Mouse (Mus musculus) intestine, postnatal 0 days (tissue): ENCODE data around the gene B3galt1. TPM values are rescaled to one million over a fixed set of nuclear protein-coding genes. Genes with fewer than 3 reads are reported as not detected.

ENCODE experiments used
- ATAC-seq: fragments of 200-750 bp; cut with Nextera tagmentation; 2 replicates; pipeline ENCODE4 v1.8.0; 2017; ENCODE audit warnings: mild to moderate bottlenecking, moderate TSS enrichment, moderate library complexity
- H3K27ac ChIP-seq: fragments of 300-500 bp; sonication (generic); 2 replicates; pipeline ENCODE4 v1.5.1; 2014; ENCODE audit warnings: mild to moderate bottlenecking, low read depth, low read length, moderate library complexity
- H3K27me3 ChIP-seq: fragments of 300-500 bp; sonication (generic); replicated peaks from 2 replicates; pipeline ENCODE4 v1.6.1; 2014; ENCODE audit warnings: low read length, mixed read lengths; ENCODE audit not compliant: control insufficient read depth, insufficient read depth
- H3K36me3 ChIP-seq: fragments of 300-500 bp; sonication (generic); 2 replicates; pipeline ENCODE4 v1.6.1; 2014; ENCODE audit warnings: mild to moderate bottlenecking, moderate library complexity; ENCODE audit not compliant: control insufficient read depth, insufficient read depth
- H3K4me1 ChIP-seq: fragments of 300-500 bp; sonication (generic); replicated peaks from 2 replicates; pipeline ENCODE4 v1.6.1; 2014; ENCODE audit warnings: antibody characterized with exemption, low read length, mixed read lengths; ENCODE audit not compliant: control insufficient read depth, insufficient read depth
- H3K4me2 ChIP-seq: fragments of 300-500 bp; sonication (generic); replicated peaks from 2 replicates; pipeline ENCODE4 v1.6.1; 2014; ENCODE audit warnings: low read depth, mild to moderate bottlenecking, moderate library complexity
- H3K4me3 ChIP-seq: fragments of 300-500 bp; sonication (generic); 2 replicates; pipeline ENCODE4 v1.5.1; 2014; ENCODE audit warnings: low read depth, low read length
- H3K9ac ChIP-seq: fragments of 300-500 bp; sonication (generic); 2 replicates; pipeline ENCODE4 v1.6.1; 2014; ENCODE audit warnings: mild to moderate bottlenecking, low read depth, low read length
- H3K9me3 ChIP-seq: fragments of 300-500 bp; sonication (generic); 2 replicates; pipeline ENCODE4 v1.6.1; 2016; ENCODE audit warnings: mixed run types; ENCODE audit not compliant: control insufficient read depth
- CTCF ChIP-seq: sonication (generic); IDR thresholded peaks from 2 replicates; pipeline ENCODE4 v1.5.1; 2016; ENCODE audit warnings: low read depth, mild to moderate bottlenecking, control low read depth, antibody characterized with exemption, moderate library complexity
- WGBS: fragments of 180-500 bp; shearing (Covaris S2); extraction: QIAGEN DNeasy Blood & Tissue Kit; methylation state at CpG from one replicate; pipeline ENCODE4 v1.1.7; 2014; 5-methylcytosine and 5-hydroxymethylcytosine counted together
- polyA plus RNA-seq: library from polyadenylated mRNA; unstranded; fragments of >200 nt; fragmentation: Nextera tagmentation; extraction: Ambion mirVana; gene quantifications from 2 replicates; pipeline ENCODE4 v1.2.1, GENCODE M21; 2015

The B3galt1 gene
- polyA plus RNA-seq, 1 experiment from 2014 or later, result 1.3 TPM

DNA sequence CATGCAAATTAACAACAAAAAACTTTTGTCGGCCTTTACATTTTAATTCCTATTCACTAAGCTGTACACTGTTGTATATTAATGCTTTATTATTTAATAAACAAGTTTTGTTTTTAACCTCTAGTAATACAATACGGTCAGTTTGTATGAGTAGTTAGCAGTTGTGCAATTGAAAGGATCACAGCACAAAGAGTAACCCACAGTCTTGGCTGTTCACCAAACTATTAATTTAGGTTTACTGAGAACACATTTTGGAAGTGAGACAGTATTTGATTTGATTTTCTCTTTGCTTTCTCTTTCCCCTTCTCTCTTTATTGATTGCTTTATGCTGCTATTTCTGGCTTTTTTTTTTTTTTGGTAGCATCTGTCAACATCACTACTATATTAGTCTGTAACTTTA lies 106.0 kb downstream of the B3galt1 start:
- no peak overlapping the region for H3K4me3 ChIP-seq
- no peak for ATAC-seq
- no peaks in the 10 kb centered on the region for H3K36me3 ChIP-seq
- no peaks in the 10 kb centered on the region for H3K27me3 ChIP-seq
- no peak overlapping the region for H3K9ac ChIP-seq
- H3K4me1 ChIP-seq, result no peaks in the 10 kb centered on the region
- 88% methylated on average over 2 of the region's 2 CpGs for WGBS
- no peak for TF ChIP-seq CTCF
- H3K4me2 ChIP-seq, result no peak overlapping the region
- no peak overlapping the region for H3K27ac ChIP-seq
- no peaks in the 10 kb centered on the region for H3K9me3 ChIP-seq

DNA sequence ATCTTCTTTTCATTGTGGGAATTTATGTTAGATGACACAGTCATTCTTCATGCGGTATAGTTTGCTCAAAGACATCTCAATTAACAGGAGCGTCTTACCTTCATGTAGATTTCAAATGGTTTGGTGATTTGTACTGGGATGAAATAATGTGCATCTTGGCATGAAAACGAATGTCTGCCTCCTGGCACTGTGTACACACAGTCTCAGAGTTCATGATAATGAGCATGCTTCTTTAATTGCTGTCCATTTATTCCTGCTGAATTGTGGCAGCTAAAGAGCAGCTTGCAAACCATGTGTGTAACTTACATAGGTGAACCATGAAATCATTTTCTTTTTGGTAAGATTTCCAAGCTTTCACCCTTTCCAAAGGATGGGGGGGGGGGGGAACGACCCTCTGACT lies 112.0 kb downstream of the B3galt1 start:
- Histone ChIP-seq H3K4me3 (no peak overlapping the region), H3K27ac (no peak overlapping the region), H3K9me3 (no peaks in the 10 kb centered on the region), H3K27me3 (no peaks in the 10 kb centered on the region), H3K36me3 (no peaks in the 10 kb centered on the region), H3K4me2 (no peak overlapping the region), H3K4me1 (no peaks in the 10 kb centered on the region), H3K9ac (no peak overlapping the region)
- 73% methylated on average over 4 of the region's 4 CpGs for WGBS
- no peak for TF ChIP-seq CTCF
- ATAC-seq, result no peak

DNA sequence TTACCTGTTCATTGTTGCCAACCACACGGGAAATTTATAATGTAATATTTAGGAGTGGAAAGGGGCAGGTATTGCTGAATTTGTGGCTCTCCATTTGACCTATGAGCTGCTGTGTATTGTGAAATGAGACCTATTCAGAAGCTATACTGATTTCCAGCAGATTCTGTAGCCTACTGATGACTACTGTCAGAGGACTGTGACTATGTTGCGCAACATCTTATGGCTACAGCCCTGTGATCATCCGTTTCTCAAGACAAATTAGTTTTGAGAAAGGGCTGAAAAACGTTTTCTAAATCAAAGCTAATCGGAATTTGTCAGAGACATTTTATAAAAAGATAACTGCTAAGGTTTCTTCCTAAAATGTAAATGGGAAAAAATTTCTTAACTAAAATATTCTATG lies 158.6 kb downstream of the B3galt1 start:
- H3K27me3 ChIP-seq, result no peaks in the 10 kb centered on the region
- H3K4me1 ChIP-seq, result no peaks in the 10 kb centered on the region
- no peak overlapping the region for H3K9ac ChIP-seq
- ATAC-seq, result no peak
- no peak overlapping the region for H3K4me3 ChIP-seq
- H3K4me2 ChIP-seq, result no peak overlapping the region
- WGBS, result 81% methylated on average over 5 of the region's 5 CpGs
- no peaks in the 10 kb centered on the region for H3K9me3 ChIP-seq
- no peaks in the 10 kb centered on the region for H3K36me3 ChIP-seq
- no peak for TF ChIP-seq CTCF
- H3K27ac ChIP-seq, result no peak overlapping the region

DNA sequence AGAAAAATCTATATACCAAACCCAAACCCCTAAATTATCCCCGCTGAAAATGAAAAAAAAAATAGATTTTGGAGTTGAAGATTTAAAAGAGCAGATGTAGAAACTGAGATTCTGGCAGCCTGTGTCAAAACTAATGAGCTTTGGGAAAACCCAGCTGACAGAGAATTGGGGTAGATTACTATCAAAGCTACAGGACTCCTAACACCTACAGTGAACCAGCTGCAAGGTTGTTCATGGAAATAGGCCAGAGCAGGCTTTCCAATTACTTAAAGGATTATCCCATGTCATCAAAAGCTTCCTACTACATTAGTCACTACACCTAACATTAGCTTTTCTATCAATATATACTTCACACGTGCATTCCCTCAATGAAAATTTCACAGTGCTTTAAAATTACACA lies 165.1 kb downstream of the B3galt1 start:
- TF ChIP-seq CTCF, result no peak
- H3K27ac ChIP-seq, result no peak overlapping the region
- ATAC-seq, result no peak
- no peak overlapping the region for H3K4me3 ChIP-seq
- no peaks in the 10 kb centered on the region for H3K9me3 ChIP-seq
- no peaks in the 10 kb centered on the region for H3K36me3 ChIP-seq
- H3K4me2 ChIP-seq, result no peak overlapping the region
- no peaks in the 10 kb centered on the region for H3K4me1 ChIP-seq
- WGBS, result 70% methylated on average over 2 of the region's 2 CpGs
- no peak overlapping the region for H3K9ac ChIP-seq
- H3K27me3 ChIP-seq, result no peaks in the 10 kb centered on the region

DNA sequence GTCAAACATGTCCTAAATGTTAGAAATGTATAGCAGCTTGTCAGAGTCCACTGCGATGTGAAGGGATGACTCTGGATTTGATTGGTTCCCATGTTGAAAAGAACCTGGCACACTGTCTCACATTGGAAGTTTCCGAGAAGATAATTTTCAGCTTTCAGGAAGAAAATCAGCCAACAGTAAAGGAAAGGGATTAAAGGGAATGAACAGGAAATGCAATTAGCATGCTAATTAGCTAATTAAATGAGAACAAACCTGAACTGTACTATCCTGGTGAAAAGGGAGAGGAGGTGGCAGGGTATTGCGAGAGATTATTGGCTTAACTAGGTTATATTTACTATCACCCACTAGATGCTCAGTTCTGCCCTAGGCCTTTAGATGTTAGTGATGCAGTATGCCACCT lies 185.9 kb downstream of the B3galt1 start:
- WGBS, result 91% methylated on average over 3 of the region's 3 CpGs
- Histone ChIP-seq H3K4me2 (no peak overlapping the region), H3K27me3 (no peaks in the 10 kb centered on the region), H3K27ac (no peak overlapping the region), H3K9me3 (no peaks in the 10 kb centered on the region), H3K9ac (no peak overlapping the region), H3K4me1 (no peaks in the 10 kb centered on the region), H3K4me3 (no peak overlapping the region), H3K36me3 (no peaks in the 10 kb centered on the region)
- ATAC-seq, result no peak
- TF ChIP-seq CTCF, result no peak

DNA sequence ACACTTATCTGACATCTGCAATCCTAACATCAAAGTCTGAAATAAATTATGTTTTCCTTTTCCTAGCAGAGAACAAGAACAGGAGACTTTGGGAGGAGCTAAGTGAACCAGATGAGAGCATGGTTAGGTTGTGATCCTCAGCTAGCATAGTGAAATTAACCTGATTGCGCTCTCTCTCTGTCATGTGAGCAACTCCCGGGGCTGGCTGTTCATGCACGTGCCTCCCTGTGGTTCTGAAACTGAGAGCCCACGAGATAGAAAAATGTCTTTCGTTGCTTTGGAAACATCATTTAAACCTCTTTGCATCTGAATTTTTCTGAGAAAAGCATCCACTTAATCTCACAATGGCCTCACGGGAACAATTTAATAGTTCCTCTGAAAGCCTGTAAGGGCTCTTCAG lies 190.8 kb downstream of the B3galt1 start:
- WGBS, result 75% methylated on average over 6 of the region's 6 CpGs
- H3K9me3 ChIP-seq, result no peaks in the 10 kb centered on the region
- TF ChIP-seq CTCF, result no peak
- H3K9ac ChIP-seq, result no peak overlapping the region
- H3K4me3 ChIP-seq, result no peak overlapping the region
- no peaks in the 10 kb centered on the region for H3K4me1 ChIP-seq
- no peak for ATAC-seq
- H3K27ac ChIP-seq, result no peak overlapping the region
- H3K4me2 ChIP-seq, result no peak overlapping the region
- H3K27me3 ChIP-seq, result no peaks in the 10 kb centered on the region
- no peaks in the 10 kb centered on the region for H3K36me3 ChIP-seq

DNA sequence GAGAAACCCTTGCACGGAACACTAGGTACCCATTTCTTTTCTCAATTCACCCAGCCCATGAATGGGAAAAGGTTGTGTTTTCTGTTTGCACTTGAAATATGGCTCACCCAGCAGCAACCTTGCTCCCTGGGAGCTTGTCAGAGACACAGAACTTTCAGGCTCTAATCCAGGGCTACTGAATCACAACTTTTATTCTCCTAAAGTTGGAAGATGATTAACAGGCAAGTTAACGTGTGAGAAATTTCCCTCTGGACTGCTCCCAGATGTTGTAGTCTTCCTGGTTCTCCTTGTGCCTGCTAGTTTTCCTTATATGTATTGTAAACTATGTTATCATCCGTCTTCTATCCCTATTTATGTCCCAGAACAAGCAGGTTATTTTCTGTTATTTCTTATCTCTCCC lies 221.9 kb downstream of the B3galt1 start:
- no peak overlapping the region for H3K27ac ChIP-seq
- H3K4me1 ChIP-seq, result no peaks in the 10 kb centered on the region
- no peaks in the 10 kb centered on the region for H3K36me3 ChIP-seq
- no peaks in the 10 kb centered on the region for H3K27me3 ChIP-seq
- no peak for TF ChIP-seq CTCF
- no peak overlapping the region for H3K4me3 ChIP-seq
- H3K9ac ChIP-seq, result no peak overlapping the region
- no peak for ATAC-seq
- no peaks in the 10 kb centered on the region for H3K9me3 ChIP-seq
- no peak overlapping the region for H3K4me2 ChIP-seq
- 62% methylated on average over 3 of the region's 3 CpGs for WGBS
